Mouse (Mus musculus) lung, adult 2 months (tissue): ENCODE measurements around the gene Scube1.

Source experiments
- CTCF ChIP-seq: fragments of 200-500 bp; IDR thresholded peaks from 2 replicates; pipeline ENCODE4 v1.5.1; 2011; ENCODE audit warnings: mild to moderate bottlenecking, low read length, control low read depth; ENCODE audit not compliant: insufficient read depth
- POLR2A ChIP-seq: fragments of 200-500 bp; IDR thresholded peaks from 2 replicates; pipeline ENCODE4 v1.6.1; 2011; ENCODE audit warnings: low read depth, mild to moderate bottlenecking, control low read depth, low read length, borderline replicate concordance; ENCODE audit errors: extremely low read depth

DNA sequence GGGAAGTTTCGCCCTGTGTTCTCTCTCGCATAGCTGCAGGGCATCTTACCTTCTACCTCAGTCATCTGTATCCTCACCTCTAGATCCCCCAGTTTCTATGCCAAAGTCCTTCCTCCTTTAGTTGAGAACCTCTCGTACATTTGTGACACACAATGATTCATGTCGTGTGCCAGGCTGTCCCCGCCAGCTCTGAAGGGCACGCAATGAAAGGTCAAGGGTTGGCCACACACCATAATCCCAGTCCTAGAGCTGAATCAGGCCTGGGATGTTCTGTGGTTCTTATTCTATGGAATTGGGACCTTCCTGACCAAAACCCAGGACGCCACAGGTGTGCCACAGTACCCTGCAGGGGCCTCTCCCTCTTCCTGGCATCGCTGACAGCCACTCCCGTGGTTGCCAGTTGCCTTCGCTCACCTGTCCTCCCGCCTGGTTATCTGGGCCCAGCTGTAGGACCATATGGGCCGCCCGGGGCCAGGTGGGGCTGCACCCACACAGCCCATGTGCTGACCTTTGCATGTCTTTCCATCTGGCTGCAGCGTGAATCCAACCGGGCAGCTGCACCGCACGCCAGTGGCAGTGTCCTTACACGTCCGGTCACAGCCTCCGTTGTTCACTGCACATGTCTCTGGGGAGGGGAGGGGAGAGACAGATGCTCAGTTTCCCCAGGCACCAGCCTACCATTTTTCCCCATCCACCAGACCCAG lies 86.5 kb downstream of the Scube1 start:
- TF ChIP-seq CTCF (no peak), POLR2A (no peak)
